Mouse (Mus musculus) neutrophil, adult 5-6 weeks (primary cell): Measurements from ENCODE around the gene Xxylt1. TPM values are rescaled to one million over a fixed set of nuclear protein-coding genes. Genes with fewer than 3 reads are reported as not detected.

ENCODE experiments used
- ATAC-seq: fragments of 151-379, 151-347 bp; 2 replicates; pipeline ENCODE4 v1.8.0; 2017; ENCODE audit warnings: mild to moderate bottlenecking, moderate TSS enrichment; ENCODE audit not compliant: insufficient number of reproducible peaks, poor library complexity, low FRiP score, severe bottlenecking; ENCODE audit errors: extremely low read depth
- total RNA-seq: library from RNA; stranded (forward); fragments of 200-1000 nt; gene quantifications from 2 replicates; pipeline ENCODE4 v1.2.3, GENCODE M21; 2017

The Xxylt1 gene
- total RNA-seq, 1 experiment from 2014 or later: 5.9 TPM

DNA sequence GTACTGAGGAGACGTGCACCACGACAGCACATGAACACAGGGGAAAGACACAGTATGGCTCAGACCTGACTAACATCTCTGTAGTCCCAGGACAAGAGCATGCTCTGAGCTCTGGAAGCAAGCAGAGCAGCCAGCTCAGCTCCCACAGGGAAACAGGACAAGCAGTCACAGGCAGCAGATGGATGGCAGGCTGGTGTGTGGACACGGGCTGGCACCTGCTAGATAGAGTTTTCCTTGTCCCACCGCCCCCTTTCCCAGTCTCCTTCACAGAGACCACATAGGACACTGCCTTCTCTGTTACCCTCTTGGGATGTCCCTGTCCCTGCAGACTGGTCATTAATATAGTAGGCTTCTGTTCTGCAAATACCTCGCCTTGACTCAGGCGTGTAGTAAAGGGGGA is 79.1 kb downstream of the Xxylt1 start:
- 0 out of 2 replicates have a peak, but pooled peaks have one; percentile 16 for ATAC-seq

DNA sequence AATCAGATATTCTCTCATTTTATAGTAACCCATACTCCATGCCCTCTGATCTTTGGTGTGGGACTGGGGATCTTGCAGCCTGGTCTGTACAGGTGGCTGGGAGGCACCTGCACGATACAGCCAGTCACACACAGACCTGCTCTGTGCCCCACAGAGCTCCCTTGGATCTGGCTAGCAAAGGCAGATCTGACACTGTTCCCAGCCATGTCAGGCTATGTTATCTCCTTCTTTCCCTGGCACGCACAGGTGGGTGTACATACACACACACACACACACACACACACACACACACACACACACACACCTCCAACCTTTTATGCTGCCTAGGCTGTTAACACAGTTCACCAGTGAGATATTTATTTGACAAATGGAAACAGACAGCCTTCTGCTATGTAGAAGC is 82.5 kb downstream of the Xxylt1 start:
- ATAC-seq: no peak

GRCm38 (mm10) chr16:30998048-30998447 is 83.2 kb downstream of the Xxylt1 start:
- no peak for ATAC-seq

GRCm38 (mm10) chr16:30995446-30995845 is 85.8 kb downstream of the Xxylt1 start:
- ATAC-seq: no peak

- no peak for ATAC-seq
These were observed 86.4 kb downstream of the Xxylt1 start for GRCm38 (mm10) chr16:30994881-30995280.

- ATAC-seq: no peak
These were observed 86.9 kb downstream of the Xxylt1 start for GRCm38 (mm10) chr16:30994296-30994695.

DNA sequence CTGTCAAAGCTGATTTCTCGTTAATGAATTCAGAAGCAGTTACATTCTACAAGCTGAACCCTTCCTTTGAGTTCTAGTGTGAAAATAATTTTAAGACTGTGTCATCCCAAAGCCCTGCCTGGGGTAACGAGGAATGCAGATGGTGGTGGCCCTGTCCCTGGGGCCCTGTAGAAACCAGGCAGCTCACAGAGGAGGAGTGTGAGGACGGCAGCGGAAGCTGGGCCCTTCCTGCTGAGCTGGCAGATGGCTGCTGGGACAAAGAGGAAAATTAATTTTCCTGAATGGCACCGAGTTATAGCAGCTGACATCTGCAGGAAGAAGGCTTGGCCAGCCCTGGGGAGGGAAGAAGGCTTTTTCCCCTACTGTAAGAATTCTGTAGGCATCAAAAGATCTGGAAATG is 88.7 kb downstream of the Xxylt1 start:
- ATAC-seq: no peak

DNA sequence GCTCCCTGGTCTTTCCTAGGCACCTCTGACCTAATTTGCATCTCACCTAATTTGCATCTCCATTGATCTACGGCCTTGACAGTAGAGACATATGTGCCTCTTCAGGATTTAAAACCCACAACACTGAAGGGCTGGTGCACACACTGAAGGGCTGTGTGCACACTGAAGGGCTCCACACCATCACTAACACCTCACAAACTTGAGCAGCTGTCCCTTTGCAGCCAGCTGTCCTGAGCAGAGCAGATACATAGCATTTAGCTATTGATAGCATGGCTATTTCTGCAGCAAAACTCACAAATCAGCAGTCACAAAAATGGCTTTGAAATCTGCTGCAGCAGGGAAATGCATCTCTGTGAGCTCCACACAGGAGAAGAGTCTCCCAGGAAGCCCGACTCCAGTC is 90.6 kb downstream of the Xxylt1 start:
- ATAC-seq: no peak

DNA sequence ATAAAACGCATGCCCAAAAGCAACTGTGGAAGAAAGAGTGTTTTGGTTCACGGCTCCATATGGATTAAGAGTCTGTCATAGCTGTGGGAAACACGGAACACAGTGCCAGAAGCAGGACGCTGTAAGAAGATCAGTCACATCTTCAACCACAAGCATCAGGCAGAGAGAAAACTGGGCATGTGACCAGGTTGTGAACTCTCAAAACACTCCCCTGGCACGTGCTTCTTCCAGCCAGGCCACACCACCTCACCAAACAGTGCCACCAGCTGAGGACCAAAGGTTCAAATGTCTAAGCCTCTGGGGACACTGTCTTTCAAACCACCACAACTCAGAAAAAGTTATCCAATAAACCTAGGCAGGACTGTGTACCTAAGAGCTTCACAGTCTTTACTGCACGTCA is 93.0 kb downstream of the Xxylt1 start:
- no peak for ATAC-seq

GRCm38 (mm10) chr16:30987684-30988083 is 93.5 kb downstream of the Xxylt1 start:
- no peak for ATAC-seq

GRCm38 (mm10) chr16:30984826-30985545 is 96.2 kb downstream of the Xxylt1 start:
- no peak for ATAC-seq

DNA sequence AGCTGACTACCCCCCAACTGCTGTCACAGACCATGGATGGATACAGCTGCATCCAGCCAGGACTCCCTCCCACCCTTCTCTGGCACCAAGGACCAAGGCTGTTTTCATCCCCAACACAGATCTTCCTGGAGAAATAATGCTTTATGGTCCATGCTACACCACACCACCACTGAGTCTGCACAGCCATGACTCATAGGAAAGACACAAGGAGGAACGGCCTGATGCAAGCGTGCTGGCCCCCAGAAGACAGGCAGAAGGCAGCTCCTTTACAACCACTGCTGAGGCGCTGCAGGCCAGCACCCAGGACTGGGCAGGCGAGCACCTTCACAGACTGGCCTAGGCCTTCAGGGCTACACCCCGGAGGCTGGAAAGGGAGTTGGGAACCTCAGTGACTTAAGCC is 97.1 kb downstream of the Xxylt1 start:
- ATAC-seq: no peak

DNA sequence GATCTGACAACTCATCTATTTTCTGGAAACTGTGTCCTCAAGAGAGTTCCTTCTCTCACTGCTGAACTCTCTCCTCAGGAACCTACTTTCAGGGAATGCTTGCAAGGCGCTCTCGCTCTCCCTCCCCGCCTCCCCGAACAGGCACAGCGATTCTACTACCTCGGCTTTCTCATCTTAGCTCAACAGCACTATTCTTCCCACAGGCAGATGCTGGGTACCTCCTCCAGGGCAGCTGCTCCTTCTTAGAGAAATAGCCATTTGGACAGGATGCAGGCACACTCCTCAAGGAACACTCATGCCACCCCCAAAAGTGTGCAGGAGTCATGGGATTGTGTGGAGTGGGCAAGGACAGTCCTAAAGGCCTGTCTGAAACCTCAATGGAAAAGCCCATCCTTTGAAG is 97.5 kb downstream of the Xxylt1 start:
- ATAC-seq: no peak

DNA sequence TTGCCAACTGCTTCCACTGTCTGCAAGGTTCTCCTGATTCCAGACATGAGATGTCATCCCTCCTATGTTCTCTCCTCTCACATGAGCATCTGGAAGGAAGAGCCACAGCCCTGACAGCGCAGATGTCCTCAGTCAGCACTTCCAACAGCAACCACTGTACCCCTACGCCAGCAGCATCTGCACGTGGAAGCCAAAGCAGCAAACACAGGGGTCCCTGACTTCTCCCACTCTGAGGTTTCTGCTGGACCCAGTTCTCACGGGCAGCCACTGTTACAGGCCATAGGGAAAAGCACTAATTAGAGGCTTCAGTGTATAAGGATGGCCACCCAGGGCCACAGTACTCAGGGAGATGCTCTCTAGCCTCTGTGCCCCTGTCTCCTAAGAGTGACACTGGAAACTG is 98.0 kb downstream of the Xxylt1 start:
- no peak for ATAC-seq

- no peak for ATAC-seq
These were observed 99.9 kb downstream of the Xxylt1 start for GRCm38 (mm10) chr16:30981345-30981744.

GRCm38 (mm10) chr16:30979905-30980304 is 101.3 kb downstream of the Xxylt1 start:
- ATAC-seq: no peak

GRCm38 (mm10) chr16:30977728-30978127 is 103.5 kb downstream of the Xxylt1 start:
- no peak for ATAC-seq

DNA sequence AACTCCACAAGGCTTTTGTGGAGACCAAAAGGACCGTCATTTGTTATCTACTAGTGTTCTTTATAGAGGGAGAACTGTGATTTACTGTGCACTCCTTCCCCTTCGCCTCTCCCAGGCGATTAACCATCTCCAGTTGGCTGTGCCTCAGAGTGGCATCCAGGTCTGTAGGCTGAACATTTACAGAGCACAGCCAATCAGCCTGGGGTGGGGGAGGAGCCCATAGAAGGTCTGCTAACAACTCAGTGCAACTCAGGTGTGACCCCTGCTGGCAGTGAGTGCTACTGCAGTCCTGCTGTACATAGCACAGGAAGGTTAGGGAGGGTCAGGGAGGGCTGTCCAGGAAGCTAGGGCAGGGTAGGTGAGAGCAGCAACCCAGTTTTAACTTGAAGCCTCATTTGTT is 104.0 kb downstream of the Xxylt1 start:
- ATAC-seq: peak; percentile 93

GRCm38 (mm10) chr16:30974549-30974948 is 106.7 kb downstream of the Xxylt1 start:
- ATAC-seq: peak; percentile 35; the same call in 1 of the 2 replicates

DNA sequence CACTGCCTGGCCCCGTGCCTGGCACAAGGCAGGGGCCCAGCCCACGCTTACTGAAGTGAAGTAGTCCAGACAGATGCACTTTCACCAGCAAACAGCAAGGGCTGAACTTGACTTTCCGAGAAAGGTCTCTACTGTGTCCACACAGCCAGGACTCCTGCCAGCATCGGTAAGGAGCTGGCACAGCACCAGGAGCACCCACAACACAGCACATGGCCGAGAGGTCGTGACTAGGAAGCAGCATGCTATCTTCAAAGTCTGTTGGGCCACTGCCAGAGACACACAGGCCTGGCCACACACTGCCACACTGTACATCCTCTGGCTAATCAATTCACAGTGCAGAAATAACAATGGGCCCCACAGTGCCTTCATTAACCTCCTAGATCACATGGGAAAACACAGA is 107.8 kb downstream of the Xxylt1 start:
- ATAC-seq: no peak

DNA sequence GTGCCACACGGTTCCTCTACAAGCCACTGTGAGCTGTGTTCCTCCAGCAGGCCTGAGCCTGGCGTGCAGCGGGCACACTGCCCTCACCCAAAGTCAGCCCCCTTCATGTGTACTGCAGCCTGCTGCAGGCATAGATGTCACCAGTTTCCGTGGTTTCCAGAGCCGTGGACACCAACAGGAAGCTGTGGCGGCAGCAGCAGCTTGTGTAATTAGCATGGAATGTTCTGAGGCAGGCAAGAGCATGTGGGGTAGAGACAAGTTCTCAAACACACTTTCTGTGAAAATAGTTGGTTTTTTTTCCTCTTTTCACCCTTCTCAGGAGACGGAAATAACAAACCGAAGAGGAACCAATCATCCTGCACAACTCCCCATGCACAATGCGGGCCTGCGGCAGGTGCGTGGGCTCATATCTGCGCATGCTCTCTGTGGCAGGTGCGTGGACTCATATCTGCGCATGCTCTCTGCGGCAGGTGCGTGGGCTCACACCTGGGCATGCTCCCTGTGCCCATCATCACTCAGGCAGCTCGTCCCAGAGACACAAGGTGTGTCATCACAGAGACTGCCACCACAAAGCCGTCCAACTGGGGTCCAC is 109.2 kb downstream of the Xxylt1 start:
- peak; percentile 41 for ATAC-seq
